Mouse (Mus musculus) monocyte, adult 59 days (primary cell): Measurements from ENCODE around the gene Olfr1316. TPM values are rescaled to one million over a fixed set of nuclear protein-coding genes. Genes with fewer than 3 reads are reported as not detected.

Experiments used
- total RNA-seq, 2 experiments: library from RNA; stranded (reverse); gene quantifications; one replicate each; pipeline ENCODE4 v1.2.4; 2023

The Olfr1316 gene
- total RNA-seq: not detected

DNA sequence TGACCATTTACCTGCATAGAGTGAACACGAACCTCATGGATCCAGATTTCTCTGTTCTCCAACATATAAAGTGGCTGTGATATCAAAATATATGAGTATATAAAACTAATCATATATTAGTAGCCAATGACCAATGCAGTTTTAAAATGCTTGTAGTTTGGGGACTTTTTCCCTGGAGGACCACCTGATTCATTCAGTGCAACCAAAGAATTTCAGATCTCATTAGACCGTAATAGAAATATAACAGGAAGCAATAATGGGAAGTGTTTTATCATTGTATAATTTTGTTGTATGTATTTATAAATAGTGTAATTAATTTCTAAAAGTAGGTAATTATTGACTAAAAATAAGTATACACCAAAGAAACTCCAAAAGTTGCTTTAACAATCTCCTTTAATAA, at the start of gene Olfr1316:
TSS of gene Olfr1316 (minus strand) at position 101 of the 400 bp plus-strand sequence.

DNA sequence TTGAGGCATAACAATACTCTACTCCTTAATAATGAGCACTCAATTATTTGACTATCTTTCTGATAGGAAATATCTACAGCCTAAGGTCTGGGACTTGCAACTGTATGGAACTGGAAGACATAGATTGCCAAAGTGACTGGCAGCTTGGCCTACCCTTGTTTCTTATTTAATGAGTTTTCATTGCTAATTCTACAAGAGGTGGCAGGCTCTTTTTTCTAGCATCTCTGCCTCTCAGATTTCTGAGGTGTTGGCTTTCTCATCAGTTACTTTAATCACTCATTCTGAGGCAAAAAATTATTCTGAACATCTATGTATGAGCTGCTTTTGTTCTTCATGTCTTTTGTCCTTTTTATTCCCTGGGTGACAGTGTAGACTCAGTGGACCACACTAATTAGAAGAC, 19.1 kb upstream of the Olfr1316 start, which contains the start of gene Olfr1318:
TSS of gene Olfr1318 (plus strand) at position 301 of the 400 bp plus-strand sequence.

DNA sequence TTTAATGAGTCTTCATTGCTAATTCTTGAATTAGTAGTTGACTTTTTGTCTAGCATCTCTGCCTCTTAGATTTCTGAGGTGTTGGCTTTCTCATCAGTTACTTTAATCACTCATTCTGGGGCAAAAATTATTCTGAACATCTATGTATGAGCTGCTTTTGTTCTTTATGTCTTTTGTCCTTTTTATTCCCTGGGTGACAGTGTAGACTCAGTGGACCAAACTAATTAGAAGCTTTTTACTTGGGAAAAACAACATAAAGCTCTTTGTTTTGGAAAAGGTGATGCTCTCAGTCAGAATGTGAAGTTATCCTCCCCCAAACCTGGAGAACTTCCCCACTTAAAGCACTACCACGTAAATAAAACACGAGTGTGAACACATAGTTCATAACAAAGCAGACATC, 5.3 kb upstream of the Olfr1316 start, which contains the start of gene Olfr1317:
TSS of gene Olfr1317 (plus strand) at position 301 of the 400 bp plus-strand sequence.

DNA sequence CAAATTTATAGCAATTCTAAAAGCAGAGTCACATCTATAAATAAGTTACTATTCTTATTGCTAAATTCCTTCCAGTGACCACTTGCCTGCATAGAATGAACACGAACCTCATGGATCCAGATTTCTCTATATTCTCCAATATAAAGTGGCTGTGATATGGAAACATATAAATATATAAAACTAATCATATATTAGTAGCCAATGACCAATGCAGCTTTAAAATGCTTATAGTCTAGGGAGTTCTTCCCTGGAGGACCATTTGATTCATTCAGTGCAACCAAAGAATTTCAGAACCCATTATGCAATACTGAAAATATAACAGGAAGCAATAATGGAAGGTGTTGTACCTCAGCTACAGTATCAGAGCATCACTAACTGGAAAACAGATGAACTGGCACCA, 19.4 kb downstream of the Olfr1316 start, which contains the start of gene Olfr1315-ps1:
TSS of gene Olfr1315-ps1 (minus strand) at position 101 of the 400 bp plus-strand sequence.

GRCm38 (mm10) chr2:112096681-112097080, 38.1 kb downstream of the Olfr1316 start, which contains the start of gene Olfr1314:
Gene Olfr1314 (minus strand): TSS chr2:112096781.

DNA sequence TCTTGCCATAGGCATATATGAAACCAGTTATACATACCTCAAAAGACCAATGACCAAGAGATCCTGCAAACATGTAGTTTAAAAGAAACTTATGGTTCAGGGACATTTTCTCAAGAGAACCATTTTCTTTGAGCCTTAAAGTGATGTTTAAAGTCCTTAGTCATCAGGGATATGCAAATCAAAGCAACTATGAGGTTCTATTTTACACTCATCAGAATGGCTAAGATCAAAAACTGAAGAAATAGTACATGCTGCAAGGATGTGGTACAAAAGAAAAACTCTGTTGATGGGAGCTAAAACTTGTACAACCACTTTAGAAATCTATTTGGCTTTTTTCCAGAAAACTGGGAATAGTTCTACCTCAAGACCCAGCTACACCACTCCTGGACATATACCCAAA, 57.0 kb downstream of the Olfr1316 start, which contains the start of gene Olfr1313:
TSS of gene Olfr1313 (minus strand) at position 101 of the 400 bp plus-strand sequence.

Other genes starting within 250 kb of the Olfr1316 start
- not detected for gene Olfr1306, start 218.7 kb downstream of the Olfr1316 start, total RNA-seq
- under 1 TPM; 0.06 to 0.08 TPM for gene Olfr1307, start 185.5 kb downstream of the Olfr1316 start, total RNA-seq
- gene Olfr1308, start 170.0 kb downstream of the Olfr1316 start, total RNA-seq: not detected
- gene Olfr1309, start 144.7 kb downstream of the Olfr1316 start, total RNA-seq: not detected
- not detected for gene Olfr1310, start 122.3 kb downstream of the Olfr1316 start, total RNA-seq
- gene Olfr1311, start 110.6 kb downstream of the Olfr1316 start, total RNA-seq: not detected
- gene Olfr1312, start 84.7 kb downstream of the Olfr1316 start, total RNA-seq: not detected
- not detected for gene Olfr1313, start 57.1 kb downstream of the Olfr1316 start, total RNA-seq
- gene Olfr1314, start 38.2 kb downstream of the Olfr1316 start, total RNA-seq: not detected
- not detected for gene Olfr1315-ps1, start 19.5 kb downstream of the Olfr1316 start, total RNA-seq
- not detected for gene Olfr1317, start 5.4 kb upstream of the Olfr1316 start, total RNA-seq
- not detected for gene Olfr1318, start 19.2 kb upstream of the Olfr1316 start, total RNA-seq
- 10 to 100 TPM; 79.3 to 79.9 TPM for gene Lpcat4, start 104.5 kb upstream of the Olfr1316 start, total RNA-seq
- not detected for gene Nutm1, start 124.3 kb upstream of the Olfr1316 start, total RNA-seq
- gene Nop10, start 126.9 kb upstream of the Olfr1316 start, total RNA-seq: 10 to 100 TPM; 48.3 to 50.6 TPM
- 100 to 1,000 TPM; 233 to 238 TPM for gene Slc12a6, start 130.8 kb upstream of the Olfr1316 start, total RNA-seq
- not detected for gene Gm21985, start 131.3 kb upstream of the Olfr1316 start, total RNA-seq
- 10 to 100 TPM; 24.0 to 27.2 TPM for gene Emc4, start 233.1 kb upstream of the Olfr1316 start, total RNA-seq
- 10 to 100 TPM in 1 of 2 experiments, 1 to 10 TPM in 1; 9.8 to 10.3 TPM for gene Katnbl1, start 244.2 kb upstream of the Olfr1316 start, total RNA-seq